Mouse (Mus musculus) erythroblast, embryonic 14.5 days (primary cell): ENCODE measurements around the gene Cdc42ep4.

Experiments used
- GATA1 ChIP-seq: IDR thresholded peaks from 2 replicates; pipeline ENCODE4 v1.6.1; 2012; ENCODE audit warnings: low read length, inconsistent platforms, mixed read lengths
- TAL1 ChIP-seq: IDR thresholded peaks from 3 replicates; pipeline ENCODE4 v1.6.1; 2012; ENCODE audit warnings: low read length, inconsistent platforms, mixed read lengths

GRCm38 (mm10) chr11:113737553-113737854 is 14.2 kb downstream of the Cdc42ep4 start:
- TF ChIP-seq GATA1 (no peak), TAL1 (no peak)
